Mouse (Mus musculus) liver (tissue): ENCODE measurements around the gene Stat6.
A peak's percentile ranks its signal among the peaks of the same experiment; 100 is the strongest.
"Not testable (repeated sequence)": the region's sequence is repeated elsewhere in the genome, so short reads cannot be mapped to it uniquely, and the experiment has no call there.

Experiments
- DNase-seq: peaks from one replicate; pipeline ENCODE4 v3.0.0-alpha.2; 2020; ENCODE audit warnings: mixed read lengths

The Stat6 gene

DNA sequence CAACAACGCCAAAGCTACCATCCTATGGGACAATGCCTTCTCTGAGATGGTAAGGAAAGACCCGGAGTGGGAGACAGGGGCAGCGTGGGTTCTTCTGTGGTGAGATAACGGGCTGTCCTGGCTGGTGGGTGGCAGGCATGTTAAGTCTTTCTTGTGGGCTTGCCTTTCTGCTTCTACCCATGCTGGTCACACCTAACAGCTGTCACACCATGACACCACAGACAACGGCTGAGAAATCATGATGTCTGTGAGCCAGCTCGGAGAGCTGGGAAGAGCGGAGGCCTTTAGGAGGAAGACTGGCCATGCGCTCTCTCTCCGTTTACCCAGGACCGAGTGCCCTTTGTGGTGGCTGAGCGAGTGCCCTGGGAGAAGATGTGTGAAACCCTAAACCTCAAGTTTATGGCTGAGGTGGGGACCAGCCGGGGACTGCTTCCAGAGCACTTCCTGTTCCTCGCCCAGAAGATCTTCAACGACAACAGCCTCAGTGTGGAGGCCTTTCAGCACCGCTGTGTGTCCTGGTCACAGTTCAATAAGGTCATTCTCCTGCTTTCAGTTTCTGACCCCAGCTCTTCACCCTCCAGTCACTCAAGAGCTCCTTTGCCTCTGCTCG is 12.3 kb downstream of the Stat6 start:
- DNase-seq = no peak

DNA sequence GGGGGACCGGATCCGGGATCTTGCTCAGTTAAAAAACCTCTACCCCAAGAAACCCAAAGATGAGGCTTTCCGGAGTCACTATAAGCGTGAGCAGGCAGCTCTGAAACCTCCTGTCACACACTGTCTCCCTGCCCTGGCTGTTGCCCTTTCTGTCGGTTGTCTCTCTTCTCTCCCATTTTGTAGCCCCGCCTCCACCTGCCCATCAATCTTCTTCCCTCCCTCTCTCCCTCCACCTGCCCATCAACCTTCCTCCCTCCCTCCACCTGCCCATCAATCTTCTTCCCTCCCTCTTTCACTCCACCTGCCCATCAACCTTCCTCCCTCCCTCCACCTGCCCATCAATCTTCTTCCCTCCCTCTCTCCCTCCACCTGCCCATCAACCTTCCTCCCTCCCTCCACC is 14.8 kb downstream of the Stat6 start:
- not testable (repeated sequence) for DNase-seq

DNA sequence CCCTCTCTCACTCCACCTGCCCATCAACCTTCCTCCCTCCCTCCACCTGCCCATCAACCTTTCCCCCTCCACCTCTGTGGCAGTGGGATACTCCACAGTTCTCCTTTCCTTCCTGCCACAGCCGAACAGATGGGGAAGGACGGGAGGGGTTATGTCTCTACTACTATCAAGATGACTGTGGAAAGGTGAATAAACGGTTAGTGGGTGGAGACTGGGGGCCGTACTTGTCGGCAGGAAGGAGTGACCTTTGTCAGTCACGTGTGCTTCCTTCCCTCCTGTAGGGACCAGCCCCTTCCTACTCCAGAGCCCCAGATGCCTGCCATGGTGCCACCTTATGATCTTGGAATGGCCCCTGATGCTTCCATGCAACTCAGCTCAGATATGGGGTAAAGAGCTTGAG is 15.3 kb downstream of the Stat6 start:
- no peak for DNase-seq

DNA sequence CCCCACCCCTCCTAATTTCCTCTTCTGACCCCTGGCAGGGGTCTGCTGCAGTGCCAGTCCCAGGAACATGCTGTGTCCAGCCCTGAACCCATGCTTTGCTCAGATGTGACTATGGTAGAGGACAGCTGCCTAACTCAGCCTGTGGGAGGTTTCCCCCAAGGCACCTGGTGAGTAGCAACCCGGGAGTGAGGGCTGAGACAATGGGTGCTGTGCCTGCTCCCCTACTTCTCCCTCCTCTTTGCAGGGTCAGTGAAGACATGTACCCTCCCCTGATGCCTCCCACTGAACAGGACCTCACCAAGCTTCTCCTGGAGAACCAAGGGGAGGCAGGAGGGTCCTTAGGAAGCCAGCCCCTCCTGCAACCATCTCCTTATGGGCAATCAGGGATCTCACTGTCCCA is 16.8 kb downstream of the Stat6 start:
- DNase-seq = no peak

- DNase-seq = no peak
Measured at GRCm38 (mm10) chr10:127661291-127661914, 18.6 kb downstream of the Stat6 start.

GRCm38 (mm10) chr10:127661915-127662663 is 19.3 kb downstream of the Stat6 start:
- peak; percentile 74 for DNase-seq

- no peak for DNase-seq
Measured at GRCm38 (mm10) chr10:127662666-127663253, 20.0 kb downstream of the Stat6 start.

DNA sequence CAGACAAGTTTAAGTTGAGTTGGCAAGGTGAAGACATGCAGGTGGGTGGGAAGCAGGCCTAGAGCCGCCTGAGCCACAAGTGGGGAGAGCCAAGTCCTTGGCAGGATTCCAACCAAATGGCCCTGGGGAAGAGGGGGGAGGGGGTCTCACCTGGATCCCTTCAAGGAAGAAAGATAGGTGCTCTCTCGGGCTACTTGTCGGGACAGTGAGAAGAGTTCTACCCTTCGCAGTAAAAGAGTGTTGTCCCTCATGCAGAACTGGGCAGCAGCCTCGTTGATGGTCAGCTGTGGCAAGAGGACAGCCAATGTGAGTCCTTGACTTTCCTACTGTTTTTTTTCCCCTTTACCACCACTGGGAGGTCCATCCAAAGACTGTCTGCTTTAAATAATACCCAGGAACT is 20.8 kb downstream of the Stat6 start:
- no peak for DNase-seq

- DNase-seq = no peak
Measured at GRCm38 (mm10) chr10:127664166-127664565, 21.4 kb downstream of the Stat6 start.

GRCm38 (mm10) chr10:127664891-127665290 is 22.1 kb downstream of the Stat6 start:
- no peak for DNase-seq

GRCm38 (mm10) chr10:127665366-127666181 is 22.8 kb downstream of the Stat6 start:
- no peak for DNase-seq

DNA sequence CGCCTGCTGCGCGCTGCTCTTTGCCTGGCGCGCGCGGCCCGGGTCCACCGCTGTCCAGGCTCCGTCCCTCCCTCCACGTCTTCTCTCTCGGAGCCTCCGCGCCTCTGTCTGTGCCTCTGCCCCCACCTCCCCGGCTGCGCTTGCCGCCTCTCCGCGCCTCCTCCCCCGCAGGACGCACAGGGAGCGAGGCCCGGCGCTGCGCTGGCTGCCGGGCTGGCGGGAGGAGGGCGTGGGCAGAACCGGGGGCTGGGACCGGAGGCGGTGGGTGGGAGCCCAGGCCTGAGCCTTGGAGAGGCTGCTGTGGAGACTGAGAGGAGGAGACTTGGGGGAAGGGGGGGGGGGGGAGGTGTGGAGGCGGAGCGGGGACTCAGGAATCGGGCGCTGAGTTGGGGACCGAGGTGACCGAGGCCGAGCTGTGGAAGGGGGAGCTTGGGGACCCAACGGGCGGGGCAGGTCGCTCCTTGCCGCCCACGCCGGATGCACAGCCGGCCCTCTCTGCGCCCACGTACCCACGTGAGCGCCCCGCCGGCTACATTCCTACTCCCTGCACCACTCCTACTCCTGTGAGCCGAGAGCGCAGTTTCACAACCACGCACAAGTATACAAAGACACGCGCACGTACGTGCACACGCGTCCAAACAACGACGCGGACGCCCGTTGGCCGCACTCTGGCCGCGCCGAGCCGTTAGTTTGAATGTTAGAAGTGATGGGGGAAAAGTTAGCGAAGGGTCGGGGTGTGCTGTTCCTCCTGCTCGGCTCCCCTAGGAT is 23.9 kb downstream of the Stat6 start, which contains the start of gene Nemp1:
TSS of gene Nemp1 (plus strand) at position 401 of the 768 bp plus-strand sequence.
- peak; percentile 77 for DNase-seq

- DNase-seq = peak; percentile 80
Measured at GRCm38 (mm10) chr10:127667269-127668092, 24.7 kb downstream of the Stat6 start.

DNA sequence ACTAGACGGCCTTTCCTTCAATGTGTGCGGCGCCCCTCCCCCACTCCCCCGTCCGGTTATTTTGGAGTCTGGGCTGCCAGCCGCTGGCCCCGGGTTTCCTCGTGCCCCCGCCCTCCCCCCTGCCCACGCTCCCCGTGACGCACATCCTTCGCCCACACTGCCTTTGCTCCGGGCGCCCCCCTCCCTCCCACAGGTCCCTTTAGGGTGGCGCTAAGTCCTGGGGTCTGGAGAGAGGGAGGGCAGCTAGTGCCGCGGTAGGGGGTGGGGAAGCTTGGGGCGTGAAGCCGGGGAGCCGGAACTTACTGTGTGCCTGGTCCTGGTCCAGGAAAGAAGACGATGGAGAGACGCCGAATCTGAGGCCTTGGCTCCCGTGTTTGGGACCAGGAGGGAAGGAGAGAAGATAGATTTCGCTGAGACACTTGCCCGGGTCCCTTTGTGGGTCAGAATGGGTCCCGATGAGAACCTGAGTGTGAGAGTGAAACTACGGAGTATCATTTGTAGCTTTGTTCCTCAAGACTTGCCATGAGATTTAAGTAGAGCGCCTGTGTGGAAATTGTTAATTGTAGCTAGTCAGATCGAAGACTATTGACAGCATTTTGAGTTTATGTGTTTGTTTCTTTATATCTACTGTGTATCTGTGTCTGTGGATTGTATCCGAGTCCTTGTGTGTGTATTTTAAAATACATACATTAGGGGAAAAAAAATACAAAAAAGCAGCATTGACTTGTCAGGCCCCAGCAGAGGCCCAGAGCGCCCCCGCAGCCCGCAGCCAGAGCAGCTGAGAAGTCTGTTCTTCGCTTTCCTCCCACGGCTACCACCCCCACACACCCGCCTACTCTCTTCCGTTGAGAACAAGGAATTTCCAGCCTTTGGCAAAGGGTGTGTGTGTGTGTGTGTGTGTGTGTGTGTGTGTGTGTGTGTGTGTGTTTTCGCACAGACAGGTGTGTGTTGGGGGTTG is 25.6 kb downstream of the Stat6 start, which contains the start of gene Nab2:
TSS of gene Nab2 (minus strand) at position 476 of the 958 bp plus-strand sequence.
- DNase-seq = peak; percentile 70

DNA sequence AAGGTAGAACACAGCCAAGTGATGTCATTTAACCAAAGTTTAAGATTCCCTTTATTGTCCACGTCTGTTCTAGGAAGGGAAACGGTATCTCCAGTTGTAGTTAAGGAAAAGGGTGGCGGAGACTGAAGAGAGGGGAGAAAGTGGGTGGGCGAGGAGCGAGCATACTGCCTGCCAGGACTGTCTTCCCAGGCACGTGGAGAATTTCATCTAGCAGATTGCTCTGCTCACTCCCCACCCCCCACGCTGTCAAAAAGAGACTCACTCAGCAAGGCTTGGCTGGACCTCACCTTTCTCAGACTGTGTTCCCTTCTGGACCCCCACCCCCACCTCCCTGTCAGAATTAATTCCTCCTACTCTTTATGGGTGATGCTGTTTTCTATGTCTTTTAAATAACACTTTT is 26.4 kb downstream of the Stat6 start:
- DNase-seq = peak; percentile 35

DNA sequence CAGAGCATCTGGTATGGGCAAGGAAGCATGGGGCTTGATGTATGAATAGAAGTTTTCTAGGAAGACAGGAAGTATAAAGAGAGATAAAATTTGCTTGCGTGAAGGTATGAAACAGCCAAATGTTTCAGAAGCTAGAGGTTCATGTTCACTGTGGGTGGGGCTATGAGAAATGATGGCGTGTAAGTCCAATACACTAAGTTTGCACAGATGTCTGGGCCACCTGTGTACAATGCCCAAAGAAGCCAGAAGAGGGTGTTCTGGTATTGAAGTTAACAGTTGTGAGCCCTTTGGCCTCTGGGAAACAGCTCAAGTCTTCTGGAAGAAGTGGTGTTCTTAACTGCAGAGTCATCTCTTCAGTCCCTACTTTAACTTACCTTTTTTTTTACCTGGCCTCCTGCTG is 27.4 kb downstream of the Stat6 start:
- DNase-seq = no peak

- DNase-seq = peak; percentile 44
Measured at GRCm38 (mm10) chr10:127671276-127671675, 28.5 kb downstream of the Stat6 start.

- no peak for DNase-seq
Measured at GRCm38 (mm10) chr10:127674046-127674655, 31.4 kb downstream of the Stat6 start.
